In genomic region chr1:136492232-136492631, GRCm38 (mm10) we compare ENCODE assay signal across 16 mouse cellular contexts.
"Had no signal": no experiment of that assay in that cellular context is flagged by ENCODE, and none has a peak within 500 bp of the region (broad histone marks: within the 10 kb centered on the region; RNA-seq: fewer than 3 reads in every experiment).

No protein-coding gene starts in this region.

- H3K4me2 ChIP-seq: neural tube, embryonic 13.5 days; neural tube, embryonic 15.5 days; stomach, embryonic 15.5 days had no signal

- H3K36me3 ChIP-seq: neural tube, embryonic 15.5 days had no signal

- H3K9ac ChIP-seq: neural tube, embryonic 13.5 days; neural tube, embryonic 15.5 days; stomach, embryonic 15.5 days had no signal

- H3K4me1 ChIP-seq: neural tube, embryonic 13.5 days; neural tube, embryonic 15.5 days; stomach, embryonic 15.5 days had no signal

- H3K4me3 ChIP-seq: neural tube, embryonic 13.5 days; neural tube, embryonic 15.5 days; stomach, embryonic 15.5 days had no signal

- H3K9me3 ChIP-seq: neural tube, embryonic 13.5 days; neural tube, embryonic 15.5 days; stomach, embryonic 15.5 days had no signal

- DNase-seq: retina, postnatal 1 day; right cerebral cortex, adult 18-20 months; right cerebral cortex, postnatal 14 days; right cerebral cortex, postnatal 25 days; right cerebral cortex, postnatal 4 days; spleen, adult 18-20 months; thymus, adult 18-20 months; thymus, adult 2 months; thymus, postnatal 14 days; thymus, postnatal 25 days; thymus, postnatal 36 days; thymus, postnatal 4 days had no signal

- H3K27ac ChIP-seq: neural tube, embryonic 13.5 days; neural tube, embryonic 15.5 days; stomach, embryonic 15.5 days; stomach, postnatal 0 days had no signal

- H3K27me3 ChIP-seq: neural tube, embryonic 13.5 days; neural tube, embryonic 15.5 days; stomach, embryonic 15.5 days had no signal
